Mouse (Mus musculus): ENCODE data around the gene Zfp318.

The Zfp318 gene

DNA sequence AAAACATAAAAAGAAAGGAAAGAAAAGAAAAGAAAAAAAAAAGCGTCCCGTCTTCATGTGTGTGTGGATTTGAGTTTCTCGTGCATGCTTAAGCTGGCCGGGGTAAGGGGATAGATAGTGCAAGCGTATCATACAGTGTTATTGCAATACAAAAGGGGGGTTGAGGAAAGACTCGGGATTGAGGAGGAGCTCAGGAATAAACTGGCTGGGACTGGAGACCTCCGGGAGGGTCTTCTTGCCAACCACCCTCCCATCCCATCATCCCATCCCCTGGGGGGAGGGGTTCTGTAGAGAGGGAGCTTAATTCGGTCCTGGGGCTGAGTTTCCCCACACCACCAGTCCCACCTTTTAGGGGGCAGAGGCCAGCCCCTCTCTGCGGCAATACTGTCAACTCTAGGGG is 71.0 kb downstream of the Zfp318 start:
- Histone ChIP-seq H3K4me1 (replicated peaks; ENCODE audit: low read depth, low read length) (peaks cover 68% of the 10 kb centered on the region), H3K4me3 (replicated peaks; ENCODE audit: low read length) (peak overlapping the region; percentile 74), H3K27me3 (ENCODE audit: insufficient read depth, low read length) (peaks cover 83% of the 10 kb centered on the region), H3K9me3 (ENCODE audit: low read length) (no peaks in the 10 kb centered on the region), H3K36me3 (ENCODE audit: insufficient read depth, low read length) (no peaks in the 10 kb centered on the region)
- TF ChIP-seq POU5F1 (IDR thresholded peaks at IDR 0.05; ENCODE audit: borderline replicate concordance, low read length) (no peak), CTCF (conservative IDR thresholded peaks at IDR 0.05; ENCODE audit: low read length) (no peak), NANOG (IDR thresholded peaks at IDR 0.05; ENCODE audit: borderline replicate concordance, low read length) (no peak)

DNA sequence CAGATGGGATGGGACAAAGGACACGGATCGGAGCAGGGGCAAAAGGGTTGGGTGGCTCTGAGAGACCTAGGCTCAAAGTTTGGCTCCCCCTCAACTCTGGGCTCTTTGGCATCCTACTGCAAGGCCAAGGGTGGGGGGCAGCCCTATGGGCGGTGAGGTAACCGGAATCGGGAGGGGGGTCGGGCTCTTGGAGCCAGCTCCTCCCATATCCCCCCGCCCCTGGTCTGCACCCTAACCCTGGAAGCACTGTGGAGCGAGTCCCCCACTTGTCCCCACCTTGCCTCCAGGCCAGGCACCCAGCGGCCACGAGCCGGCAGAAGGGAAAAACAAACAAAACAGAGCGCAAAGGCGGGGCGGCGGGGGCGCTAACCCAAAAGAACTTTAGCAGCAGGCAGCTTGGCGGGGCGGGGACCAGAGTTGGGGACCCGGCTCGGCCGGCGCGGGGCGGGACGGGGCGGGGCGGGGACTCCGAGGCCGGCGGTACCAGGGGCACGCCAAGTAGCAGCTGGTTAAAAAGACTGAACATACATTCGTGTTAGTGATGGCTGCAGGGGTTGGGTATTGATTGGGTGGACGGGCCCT is 71.7 kb downstream of the Zfp318 start:
- peak overlapping the region; percentile 74 for H3K4me3 ChIP-seq (replicated peaks; ENCODE audit: low read length)
- no peak for TF ChIP-seq POU5F1 (IDR thresholded peaks at IDR 0.05; ENCODE audit: borderline replicate concordance, low read length)
- no peak for TF ChIP-seq CTCF (conservative IDR thresholded peaks at IDR 0.05; ENCODE audit: low read length)
- H3K36me3 ChIP-seq (ENCODE audit: insufficient read depth, low read length) = no peaks in the 10 kb centered on the region
- peaks cover 74% of the 10 kb centered on the region for H3K4me1 ChIP-seq (replicated peaks; ENCODE audit: low read depth, low read length)
- H3K9me3 ChIP-seq (ENCODE audit: low read length) = no peaks in the 10 kb centered on the region
- H3K27me3 ChIP-seq (ENCODE audit: insufficient read depth, low read length) = peaks cover 89% of the 10 kb centered on the region

DNA sequence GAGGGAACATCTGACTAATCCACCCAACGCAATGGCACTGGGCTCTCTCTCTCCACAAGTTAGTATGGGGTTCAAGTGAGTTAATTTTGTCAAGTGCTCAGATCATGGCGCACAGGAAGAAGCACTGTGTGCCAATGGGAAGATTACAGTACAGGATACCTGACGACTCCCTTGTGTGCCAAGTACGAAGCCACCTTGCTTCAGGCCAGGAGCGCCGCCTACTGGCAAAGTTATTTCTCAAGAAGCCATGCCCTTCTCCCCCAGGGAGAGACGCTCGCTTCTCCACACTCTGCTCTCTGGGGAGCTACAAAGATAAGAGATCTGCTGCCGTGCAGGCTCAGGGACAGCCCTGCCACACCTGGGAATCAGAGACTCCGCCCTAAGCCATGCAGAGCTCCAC is 74.3 kb downstream of the Zfp318 start:
- no peaks in the 10 kb centered on the region for H3K9me3 ChIP-seq (ENCODE audit: low read length)
- H3K4me3 ChIP-seq (replicated peaks; ENCODE audit: low read length) = no peak overlapping the region
- TF ChIP-seq POU5F1 (IDR thresholded peaks at IDR 0.05; ENCODE audit: borderline replicate concordance, low read length) = no peak
- TF ChIP-seq CTCF (conservative IDR thresholded peaks at IDR 0.05; ENCODE audit: low read length) = peak; percentile 85
- TF ChIP-seq NANOG (IDR thresholded peaks at IDR 0.05; ENCODE audit: borderline replicate concordance, low read length) = no peak
- peaks cover 96% of the 10 kb centered on the region for H3K27me3 ChIP-seq (ENCODE audit: insufficient read depth, low read length)
- no peaks in the 10 kb centered on the region for H3K36me3 ChIP-seq (ENCODE audit: insufficient read depth, low read length)
- peaks cover 75% of the 10 kb centered on the region for H3K4me1 ChIP-seq (replicated peaks; ENCODE audit: low read depth, low read length)

DNA sequence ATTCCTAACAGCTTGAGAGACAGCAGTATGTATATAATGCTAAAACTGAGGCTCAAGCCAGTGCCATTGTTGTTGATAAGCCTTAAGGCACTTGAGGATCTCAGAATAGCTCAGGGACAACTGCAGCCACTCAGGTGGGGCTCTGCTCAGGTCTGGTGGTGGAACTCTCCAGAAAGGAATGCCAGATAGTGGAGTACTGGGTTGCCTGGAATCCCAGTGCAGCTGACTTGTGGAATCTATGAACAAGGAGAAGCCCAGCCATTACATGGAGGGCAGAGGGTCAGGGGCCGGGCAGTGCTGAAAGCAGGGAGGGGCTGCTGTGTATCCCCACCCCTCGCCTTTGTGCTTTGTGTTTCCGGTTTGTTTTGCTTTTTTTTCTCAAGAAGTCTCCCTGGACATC is 74.9 kb downstream of the Zfp318 start:
- Histone ChIP-seq H3K9me3 (ENCODE audit: low read length) (no peaks in the 10 kb centered on the region), H3K4me3 (replicated peaks; ENCODE audit: low read length) (no peak overlapping the region), H3K4me1 (replicated peaks; ENCODE audit: low read depth, low read length) (peaks cover 73% of the 10 kb centered on the region), H3K36me3 (ENCODE audit: insufficient read depth, low read length) (no peaks in the 10 kb centered on the region), H3K27me3 (ENCODE audit: insufficient read depth, low read length) (peaks cover 96% of the 10 kb centered on the region)
- TF ChIP-seq CTCF (conservative IDR thresholded peaks at IDR 0.05; ENCODE audit: low read length) = no peak
- TF ChIP-seq NANOG (IDR thresholded peaks at IDR 0.05; ENCODE audit: borderline replicate concordance, low read length) = no peak
- no peak for TF ChIP-seq POU5F1 (IDR thresholded peaks at IDR 0.05; ENCODE audit: borderline replicate concordance, low read length)

DNA sequence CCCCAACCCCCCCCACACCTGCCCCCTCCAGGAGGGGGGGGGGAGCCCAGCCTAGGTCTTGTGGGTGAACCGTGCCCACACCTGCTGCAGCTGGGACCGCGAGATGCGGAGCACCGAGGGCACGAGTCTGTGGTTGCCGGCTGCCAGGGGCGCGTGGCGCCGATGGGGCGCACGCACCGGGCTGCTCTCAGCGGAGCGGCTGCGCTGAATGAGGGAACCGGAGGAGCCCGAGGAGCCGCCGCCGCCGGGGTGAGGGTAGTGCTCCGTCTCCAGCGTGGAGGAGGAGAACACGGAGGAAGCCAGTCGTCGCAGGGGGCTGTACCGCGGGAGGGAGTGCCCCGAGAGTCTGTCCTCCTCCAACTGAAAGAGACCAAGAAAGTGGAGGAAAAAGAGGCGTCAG is 77.1 kb downstream of the Zfp318 start:
- peaks cover 56% of the 10 kb centered on the region for H3K4me1 ChIP-seq (replicated peaks; ENCODE audit: low read depth, low read length)
- TF ChIP-seq CTCF (conservative IDR thresholded peaks at IDR 0.05; ENCODE audit: low read length) = no peak
- TF ChIP-seq NANOG (IDR thresholded peaks at IDR 0.05; ENCODE audit: borderline replicate concordance, low read length) = no peak
- H3K36me3 ChIP-seq (ENCODE audit: insufficient read depth, low read length) = no peaks in the 10 kb centered on the region
- peak overlapping the region; percentile 76 for H3K4me3 ChIP-seq (replicated peaks; ENCODE audit: low read length)
- H3K27me3 ChIP-seq (ENCODE audit: insufficient read depth, low read length) = peaks cover 94% of the 10 kb centered on the region
- no peaks in the 10 kb centered on the region for H3K9me3 ChIP-seq (ENCODE audit: low read length)

DNA sequence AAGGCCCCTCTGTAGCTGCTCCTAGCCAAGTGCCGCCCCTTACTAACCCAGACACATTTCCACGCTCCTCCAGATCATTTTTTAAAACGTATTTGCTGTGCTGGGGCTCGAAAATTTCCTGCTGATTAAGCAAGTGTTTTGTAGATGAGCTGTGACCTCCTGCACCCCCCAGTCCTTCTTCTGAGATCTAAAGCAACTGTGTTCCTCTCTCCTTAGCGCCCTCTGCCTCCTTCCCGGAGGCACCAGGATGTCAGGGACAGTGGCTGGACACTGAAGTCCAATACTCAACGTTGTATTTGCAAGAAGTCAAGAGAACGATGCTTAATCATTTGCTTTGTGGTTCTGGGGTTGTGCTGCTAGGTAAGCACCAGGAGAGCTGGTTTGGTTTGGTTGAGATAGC is 77.8 kb downstream of the Zfp318 start:
- Histone ChIP-seq H3K4me3 (replicated peaks; ENCODE audit: low read length) (peak overlapping the region; percentile 76), H3K36me3 (ENCODE audit: insufficient read depth, low read length) (no peaks in the 10 kb centered on the region), H3K4me1 (replicated peaks; ENCODE audit: low read depth, low read length) (peaks cover 49% of the 10 kb centered on the region), H3K9me3 (ENCODE audit: low read length) (no peaks in the 10 kb centered on the region), H3K27me3 (ENCODE audit: insufficient read depth, low read length) (peaks cover 91% of the 10 kb centered on the region)
- TF ChIP-seq CTCF (conservative IDR thresholded peaks at IDR 0.05; ENCODE audit: low read length) = no peak
- TF ChIP-seq POU5F1 (IDR thresholded peaks at IDR 0.05; ENCODE audit: borderline replicate concordance, low read length) = no peak
- TF ChIP-seq NANOG (IDR thresholded peaks at IDR 0.05; ENCODE audit: borderline replicate concordance, low read length) = no peak

DNA sequence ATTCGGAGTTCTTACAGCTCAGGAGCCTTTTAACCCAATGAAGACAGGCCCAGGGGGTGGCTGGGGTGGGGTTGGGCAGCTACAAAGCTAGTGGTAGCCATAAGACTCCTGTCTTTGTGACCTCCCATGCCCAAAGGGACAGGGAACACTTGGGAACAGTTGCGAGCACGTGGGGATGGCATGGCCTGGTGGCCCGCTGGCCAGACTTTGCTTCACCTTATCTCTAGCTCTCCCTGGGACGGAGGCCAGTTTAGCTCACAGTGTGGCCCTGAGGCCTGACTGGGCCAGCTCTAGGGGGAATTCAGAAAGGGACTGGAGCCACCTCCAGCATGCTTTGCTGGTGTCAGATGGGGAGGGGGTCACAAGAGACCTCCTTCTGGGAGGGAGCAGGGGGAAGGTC is 78.7 kb downstream of the Zfp318 start:
- Histone ChIP-seq H3K36me3 (ENCODE audit: insufficient read depth, low read length) (no peaks in the 10 kb centered on the region), H3K4me3 (replicated peaks; ENCODE audit: low read length) (no peak overlapping the region), H3K9me3 (ENCODE audit: low read length) (no peaks in the 10 kb centered on the region), H3K27me3 (ENCODE audit: insufficient read depth, low read length) (peaks cover 90% of the 10 kb centered on the region), H3K4me1 (replicated peaks; ENCODE audit: low read depth, low read length) (peaks cover 52% of the 10 kb centered on the region)
- TF ChIP-seq POU5F1 (IDR thresholded peaks at IDR 0.05; ENCODE audit: borderline replicate concordance, low read length) = no peak
- TF ChIP-seq CTCF (conservative IDR thresholded peaks at IDR 0.05; ENCODE audit: low read length) = no peak
- no peak for TF ChIP-seq NANOG (IDR thresholded peaks at IDR 0.05; ENCODE audit: borderline replicate concordance, low read length)

DNA sequence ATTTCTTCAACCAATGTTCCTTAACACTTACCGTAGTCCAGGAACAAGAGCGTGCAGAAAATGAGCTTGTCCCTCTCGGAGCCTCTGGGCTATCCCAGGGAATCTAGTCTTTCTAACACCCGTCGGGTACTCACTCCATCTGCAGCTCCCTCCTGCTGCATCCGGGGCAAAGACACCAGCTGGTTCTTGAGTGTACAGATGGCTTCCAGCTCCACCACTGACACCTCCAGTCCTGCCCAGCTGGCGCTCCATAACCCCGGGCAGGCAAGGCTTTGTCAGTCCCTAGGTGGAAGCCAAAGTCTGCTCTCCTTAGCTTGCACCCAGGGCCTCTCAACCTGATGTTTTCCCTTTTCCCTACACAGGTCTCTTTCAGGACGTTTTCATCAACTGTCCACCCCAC is 84.3 kb downstream of the Zfp318 start:
- no peaks in the 10 kb centered on the region for H3K9me3 ChIP-seq (ENCODE audit: low read length)
- no peaks in the 10 kb centered on the region for H3K36me3 ChIP-seq (ENCODE audit: insufficient read depth, low read length)
- peaks cover 34% of the 10 kb centered on the region for H3K4me1 ChIP-seq (replicated peaks; ENCODE audit: low read depth, low read length)
- H3K4me3 ChIP-seq (replicated peaks; ENCODE audit: low read length) = 0 out of 2 replicates have a peak overlapping the region, but pooled peaks have one; percentile 1
- H3K27me3 ChIP-seq (ENCODE audit: insufficient read depth, low read length) = peaks cover 61% of the 10 kb centered on the region
- TF ChIP-seq CTCF (conservative IDR thresholded peaks at IDR 0.05; ENCODE audit: low read length) = no peak
- TF ChIP-seq POU5F1 (IDR thresholded peaks at IDR 0.05; ENCODE audit: borderline replicate concordance, low read length) = no peak
- TF ChIP-seq NANOG (IDR thresholded peaks at IDR 0.05; ENCODE audit: borderline replicate concordance, low read length) = no peak
